18 mouse cellular contexts compared by ENCODE assay signal in genomic region chr12:88620084-88620483, GRCm38 (mm10).
DNase-seq lines count a peak whose midpoint lies in the region; ATAC-seq and TF ChIP-seq lines count a peak whose summit lies in the region.
"Had no signal": no experiment of that assay in that cellular context is flagged by ENCODE, and none has a peak within 500 bp of the region (broad histone marks: within the 10 kb centered on the region; RNA-seq: fewer than 3 reads in every experiment).

No protein-coding gene starts in this region.

- H3K27me3 ChIP-seq in kidney, postnatal 0 days (ENCODE audit: insufficient read depth, low read length) = no peaks in the 10 kb centered on the region
- no peaks in the 10 kb centered on the region for H3K27me3 ChIP-seq in embryonic facial prominence, embryonic 14.5 days (replicated peaks; ENCODE audit: control insufficient read depth, insufficient read depth, low read length)
- H3K27me3 ChIP-seq in lung, postnatal 0 days (replicated peaks; ENCODE audit: insufficient read depth, low read length) = no peaks in the 10 kb centered on the region
- H3K27me3 ChIP-seq: limb, embryonic 15.5 days; neural tube, embryonic 13.5 days; Patski had no signal

- no peak overlapping the region for H3K27ac ChIP-seq in kidney, postnatal 0 days
- no peak overlapping the region for H3K27ac ChIP-seq in embryonic facial prominence, embryonic 14.5 days (replicated peaks; ENCODE audit: low read depth, low read length)
- no peak overlapping the region for H3K27ac ChIP-seq in lung, postnatal 0 days (ENCODE audit: low read length)
- H3K27ac ChIP-seq: limb, embryonic 15.5 days; neural tube, embryonic 13.5 days had no signal

- no peak overlapping the region for H3K4me2 ChIP-seq in kidney, postnatal 0 days (ENCODE audit: low read length)
- no peak overlapping the region for H3K4me2 ChIP-seq in embryonic facial prominence, embryonic 14.5 days (ENCODE audit: low read depth, low read length)
- no peak overlapping the region for H3K4me2 ChIP-seq in lung, postnatal 0 days (replicated peaks; ENCODE audit: low read depth, low read length)
- H3K4me2 ChIP-seq: limb, embryonic 15.5 days; neural tube, embryonic 13.5 days had no signal

- TF ChIP-seq EP300 in lung, postnatal 0 days (IDR thresholded peaks at IDR 0.05) = no peak

- no peak for ATAC-seq in kidney, postnatal 0 days (replicated peaks; ENCODE audit: low FRiP score, low read depth)
- peak; percentile 91 for ATAC-seq in embryonic facial prominence, embryonic 14.5 days (ENCODE audit: low read depth)
- ATAC-seq in megakaryocyte progenitor cell, adult 5-6 weeks (replicated peaks; ENCODE audit: poor library complexity) = no peak
- ATAC-seq in lung, postnatal 0 days = no peak
- ATAC-seq: activated CD4-positive, CD25-positive, alpha-beta regulatory T cell, adult 4 months; Patski had no signal

- H3K9ac ChIP-seq in kidney, postnatal 0 days (ENCODE audit: low read depth, low read length) = no peak overlapping the region
- H3K9ac ChIP-seq in embryonic facial prominence, embryonic 14.5 days (ENCODE audit: low read depth, low read length) = no peak overlapping the region
- H3K9ac ChIP-seq in lung, postnatal 0 days (replicated peaks; ENCODE audit: low read depth) = no peak overlapping the region
- H3K9ac ChIP-seq: limb, embryonic 15.5 days; neural tube, embryonic 13.5 days had no signal

- WGBS in kidney, postnatal 0 days = 11% methylated on average over 2 of the region's 2 CpGs
- 38% methylated on average over 2 of the region's 2 CpGs for WGBS in embryonic facial prominence, embryonic 14.5 days
- 24% methylated on average over 2 of the region's 2 CpGs for WGBS in lung, postnatal 0 days

- H3K36me3 ChIP-seq in kidney, postnatal 0 days (ENCODE audit: insufficient read depth, low read length) = no peaks in the 10 kb centered on the region
- H3K36me3 ChIP-seq in embryonic facial prominence, embryonic 14.5 days (ENCODE audit: control insufficient read depth, insufficient read depth, low read length) = no peaks in the 10 kb centered on the region
- no peaks in the 10 kb centered on the region for H3K36me3 ChIP-seq in lung, postnatal 0 days (ENCODE audit: insufficient read depth, low read length)
- H3K36me3 ChIP-seq: limb, embryonic 15.5 days; neural tube, embryonic 13.5 days had no signal

- DNase-seq in kidney, postnatal 0 days (ENCODE audit: low spot score) = no peak
- DNase-seq in kidney, adult 18-20 months = no peak
- peak; percentile 4 to 11 for DNase-seq in right cerebral cortex, adult 2 months (ENCODE audit: low spot score in 2 of 2)
- DNase-seq in right cerebral cortex, postnatal 25 days = no peak
- peak; percentile 45 for DNase-seq in embryonic facial prominence, embryonic 14.5 days (ENCODE audit: low spot score)
- peak; percentile 13 for DNase-seq in retina, embryonic 14.5 days (ENCODE audit: low spot score)
- no peak for DNase-seq in lung, postnatal 0 days (ENCODE audit: low spot score)
- DNase-seq: adrenal gland, postnatal 14 days; cerebellum, adult 2 months; heart, adult 18-20 months; lung, postnatal 14 days; spleen, adult 18-20 months; thymus, postnatal 36 days had no signal

- no peak overlapping the region for H3K4me3 ChIP-seq in kidney, postnatal 0 days (replicated peaks; ENCODE audit: low read depth, low read length)
- H3K4me3 ChIP-seq in embryonic facial prominence, embryonic 14.5 days (ENCODE audit: low read depth, low read length) = no peak overlapping the region
- H3K4me3 ChIP-seq in lung, postnatal 0 days (ENCODE audit: low read depth, low read length) = no peak overlapping the region
- H3K4me3 ChIP-seq: limb, embryonic 15.5 days; neural tube, embryonic 13.5 days had no signal

- H3K9me3 ChIP-seq in kidney, postnatal 0 days (replicated peaks; ENCODE audit: low read length) = no peaks in the 10 kb centered on the region
- H3K9me3 ChIP-seq in embryonic facial prominence, embryonic 14.5 days (ENCODE audit: control insufficient read depth, low read length) = no peaks in the 10 kb centered on the region; the same call in 1 of the 2 replicates
- H3K9me3 ChIP-seq in lung, postnatal 0 days (ENCODE audit: low read length) = no peaks in the 10 kb centered on the region
- H3K9me3 ChIP-seq: limb, embryonic 15.5 days had no signal

- H3K4me1 ChIP-seq in kidney, postnatal 0 days (replicated peaks; ENCODE audit: insufficient read depth, low read length) = no peaks in the 10 kb centered on the region
- H3K4me1 ChIP-seq in embryonic facial prominence, embryonic 14.5 days (ENCODE audit: control insufficient read depth, insufficient read depth, low read length) = no peaks in the 10 kb centered on the region
- H3K4me1 ChIP-seq in lung, postnatal 0 days (ENCODE audit: insufficient read depth, low read depth, low read length) = no peaks in the 10 kb centered on the region
- H3K4me1 ChIP-seq: limb, embryonic 15.5 days had no signal

- peak; percentile 30; the same call in 1 of the 2 replicates for TF ChIP-seq CTCF in kidney, postnatal 0 days (IDR thresholded peaks at IDR 0.05; ENCODE audit: low read depth)
- no peak for TF ChIP-seq CTCF in lung, postnatal 0 days (IDR thresholded peaks at IDR 0.05)

Comparison
In these comparisons a context has a peak if more than half of its experiments do, and no peak if none do; other contexts are left out.
1. DNase-seq: peak in right cerebral cortex, adult 2 months (2 of 2), embryonic facial prominence, embryonic 14.5 days (single experiment) and retina, embryonic 14.5 days (single experiment); none in kidney, postnatal 0 days (single experiment), kidney, adult 18-20 months (single experiment), right cerebral cortex, postnatal 25 days (single experiment) and lung, postnatal 0 days (single experiment).